Mouse (Mus musculus): Measurements from ENCODE around the gene Ptcd1. TPM values are rescaled to one million over a fixed set of nuclear protein-coding genes. Genes with fewer than 3 reads are reported as not detected.
"Not testable (repeated sequence)": the region's sequence is repeated elsewhere in the genome, so short reads cannot be mapped to it uniquely, and the experiment has no call there.

Gene Ptcd1
- 4.2 and 13.7 TPM in 2 replicates for total RNA-seq (2015; ENCODE audit: low replicate concordance)
- 8.1 and 8.5 TPM in 2 replicates for total RNA-seq (2017; ENCODE audit: low replicate concordance)

- peak; percentile 90 for ATAC-seq (replicated peaks; ENCODE audit: low FRiP score, poor library complexity, severe bottlenecking)
Observed at GRCm38 (mm10) chr5:145166536-145167305, at the start of gene Ptcd1, which contains the start of gene Cpsf4. Gene Ptcd1 (minus strand): TSS chr5:145167108. Gene Cpsf4 (plus strand): TSS chr5:145167213.

DNA sequence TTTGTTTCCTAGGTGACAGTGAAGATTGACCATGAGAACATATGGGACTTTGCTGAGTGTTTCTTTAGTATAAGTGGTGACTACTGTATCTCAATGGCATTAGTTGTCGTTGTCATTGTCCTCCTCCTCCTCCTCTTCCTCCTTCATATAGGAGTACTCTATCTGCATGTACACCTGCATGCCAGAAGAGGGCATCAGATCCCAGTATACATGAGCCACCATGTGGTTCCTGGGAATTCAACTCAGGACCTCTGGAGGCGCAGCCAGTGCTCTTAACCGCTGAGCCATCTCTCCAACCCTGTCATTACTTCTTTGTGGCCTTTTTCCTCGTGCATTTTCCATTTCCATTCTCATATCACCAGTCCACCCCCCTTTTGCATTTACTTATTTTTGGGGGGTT, 47.8 kb upstream of the Ptcd1 start:
- no peak for ATAC-seq (replicated peaks; ENCODE audit: low FRiP score, poor library complexity, severe bottlenecking)

DNA sequence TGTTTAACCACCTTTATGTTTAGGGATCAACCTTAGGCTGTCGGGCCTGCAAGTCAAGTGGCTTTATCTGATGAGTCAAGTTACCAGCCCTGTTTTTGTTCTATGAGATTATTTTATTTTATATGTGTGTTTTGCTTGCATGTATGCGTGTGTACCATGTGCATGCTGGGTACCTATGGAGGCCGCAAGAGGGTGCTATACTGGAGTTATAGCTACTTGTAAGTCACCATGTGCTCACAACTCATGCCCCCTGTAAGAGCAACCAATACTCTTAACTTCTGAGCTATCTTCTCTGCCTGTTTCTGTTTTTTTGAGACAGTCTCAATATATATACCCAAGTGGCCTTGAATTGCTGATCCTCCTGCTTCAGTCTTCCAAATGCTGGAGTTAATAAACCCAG, 46.6 kb upstream of the Ptcd1 start:
- ATAC-seq (replicated peaks; ENCODE audit: low FRiP score, poor library complexity, severe bottlenecking): no peak

- no peak for ATAC-seq (replicated peaks; ENCODE audit: low FRiP score, poor library complexity, severe bottlenecking)
Observed at GRCm38 (mm10) chr5:145212216-145212615, 45.3 kb upstream of the Ptcd1 start.

DNA sequence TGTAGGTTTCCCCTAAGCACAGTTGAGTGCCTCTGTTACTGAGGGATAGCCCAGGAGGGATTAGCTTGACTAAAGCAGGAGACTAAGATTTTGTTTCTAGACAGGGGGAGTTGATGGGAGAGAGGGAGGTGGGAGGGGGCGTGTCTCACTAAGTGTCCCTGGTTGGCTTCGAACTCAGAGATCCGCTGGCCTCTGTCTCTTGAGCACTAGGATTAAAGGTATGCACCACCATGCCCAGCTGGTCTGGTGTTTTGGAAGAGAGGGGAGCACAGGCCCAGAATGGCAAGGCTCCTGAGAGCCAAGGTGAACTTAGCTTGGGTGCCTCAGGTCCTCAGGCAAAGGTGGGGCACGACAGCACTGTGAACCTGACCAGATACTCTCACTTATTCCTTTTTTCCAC, 44.4 kb upstream of the Ptcd1 start:
- no peak for ATAC-seq (replicated peaks; ENCODE audit: low FRiP score, poor library complexity, severe bottlenecking)

GRCm38 (mm10) chr5:145208391-145208790, 41.5 kb upstream of the Ptcd1 start:
- ATAC-seq (replicated peaks; ENCODE audit: low FRiP score, poor library complexity, severe bottlenecking): not testable (repeated sequence)

DNA sequence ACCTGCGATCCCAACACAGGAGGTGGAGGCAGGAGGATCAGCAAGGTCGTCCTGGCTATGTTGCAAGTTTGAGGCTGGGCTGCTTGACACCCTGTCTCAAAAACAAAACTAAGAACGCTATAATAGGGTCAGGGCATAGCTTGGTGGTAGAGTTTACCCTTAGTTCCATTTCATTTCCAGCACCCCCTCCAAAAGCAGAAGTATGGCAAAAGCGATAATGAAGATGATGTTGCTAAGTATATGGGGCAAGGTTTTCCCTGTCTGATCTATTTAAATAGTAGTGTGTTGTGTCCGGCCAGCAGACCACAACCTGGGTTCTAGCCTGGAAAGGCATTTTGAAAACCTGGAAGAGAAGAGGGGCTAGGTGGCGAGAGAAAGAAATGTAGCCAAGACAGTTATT, 41.0 kb upstream of the Ptcd1 start:
- ATAC-seq (replicated peaks; ENCODE audit: low FRiP score, poor library complexity, severe bottlenecking): no peak

GRCm38 (mm10) chr5:145207385-145207784, 40.5 kb upstream of the Ptcd1 start:
- no peak for ATAC-seq (replicated peaks; ENCODE audit: low FRiP score, poor library complexity, severe bottlenecking)

DNA sequence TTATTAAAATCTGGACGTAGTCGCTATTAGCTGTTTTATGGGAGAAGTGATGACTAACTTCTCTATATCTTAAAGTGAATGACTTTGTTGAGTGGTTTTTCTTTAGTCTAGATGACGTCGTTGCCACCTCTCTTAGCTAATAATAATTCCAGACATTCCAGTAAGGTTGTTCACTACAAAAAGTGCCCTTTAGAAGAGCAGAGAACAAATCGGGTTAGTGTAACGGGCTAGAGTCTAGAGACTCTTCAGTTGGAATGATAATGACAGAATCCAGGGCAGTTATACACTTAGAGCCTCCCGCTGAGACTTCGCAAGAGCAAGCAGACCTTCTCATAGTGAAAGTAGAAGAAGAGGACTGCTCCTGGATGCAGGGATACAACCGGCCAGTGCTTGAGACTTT, 38.1 kb upstream of the Ptcd1 start:
- 0 out of 2 replicates have a peak, but pooled peaks have one; percentile 5 for ATAC-seq (replicated peaks; ENCODE audit: low FRiP score, poor library complexity, severe bottlenecking)

DNA sequence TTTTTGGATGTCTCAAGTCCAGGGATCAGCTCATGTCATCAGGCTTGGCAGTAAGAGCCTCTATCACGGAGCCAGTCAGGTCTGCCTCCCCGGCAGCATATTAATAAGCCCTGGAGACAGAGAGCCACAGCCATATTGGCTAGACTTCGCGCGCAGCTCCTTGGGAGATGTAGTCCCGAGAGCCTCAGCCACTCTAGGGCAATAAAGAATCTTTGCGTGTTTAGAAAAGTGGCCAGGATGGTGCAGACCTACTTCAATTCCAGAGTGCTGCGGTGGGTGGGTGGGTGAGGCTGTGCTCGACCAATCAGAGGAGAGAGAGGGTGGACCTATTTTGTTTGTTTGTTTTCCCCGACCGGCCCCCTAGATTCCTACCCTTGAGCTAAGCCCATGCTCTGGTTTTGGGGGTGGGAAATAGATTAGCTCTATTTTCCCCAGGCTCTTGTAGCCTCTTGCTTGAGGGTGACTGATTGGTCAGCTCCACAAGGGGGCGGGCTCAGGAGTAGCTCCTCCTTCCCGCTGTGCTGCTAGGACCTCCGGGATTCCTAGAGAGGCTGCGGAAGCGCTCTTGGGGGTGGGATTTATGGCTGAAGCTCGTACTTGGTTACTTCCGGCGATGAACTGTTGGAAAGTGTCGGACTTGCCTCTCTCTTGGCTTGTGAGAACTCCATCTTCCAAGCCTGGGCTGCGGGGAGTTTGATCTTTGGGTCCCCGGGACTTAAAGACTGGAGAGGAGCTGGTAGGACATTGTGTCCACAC, 37.2 kb upstream of the Ptcd1 start, which contains the start of gene Zkscan5:
Zkscan5 (plus strand) TSS at position 627 of the 756 bp plus-strand sequence.
- peak; percentile 87 for ATAC-seq (replicated peaks; ENCODE audit: low FRiP score, poor library complexity, severe bottlenecking)

DNA sequence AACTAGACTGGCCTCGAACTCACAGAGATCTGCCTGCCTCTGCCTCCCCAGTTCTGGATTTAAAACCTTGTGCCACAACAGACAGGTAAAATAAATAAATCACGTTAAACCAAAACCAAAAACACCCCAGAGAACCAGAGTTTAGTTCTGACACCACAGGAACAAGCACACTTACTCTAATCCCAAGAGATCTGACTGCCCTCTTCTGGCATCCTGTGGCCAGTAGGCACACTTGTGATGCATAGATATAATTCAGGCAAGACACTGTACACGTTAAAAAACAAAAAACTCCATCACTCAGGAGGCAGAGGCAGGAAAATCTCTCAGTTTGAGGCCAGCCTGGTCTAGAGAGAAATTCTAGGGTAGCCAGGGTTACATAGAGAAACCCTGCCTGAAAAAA, 35.5 kb upstream of the Ptcd1 start:
- ATAC-seq (replicated peaks; ENCODE audit: low FRiP score, poor library complexity, severe bottlenecking): no peak

DNA sequence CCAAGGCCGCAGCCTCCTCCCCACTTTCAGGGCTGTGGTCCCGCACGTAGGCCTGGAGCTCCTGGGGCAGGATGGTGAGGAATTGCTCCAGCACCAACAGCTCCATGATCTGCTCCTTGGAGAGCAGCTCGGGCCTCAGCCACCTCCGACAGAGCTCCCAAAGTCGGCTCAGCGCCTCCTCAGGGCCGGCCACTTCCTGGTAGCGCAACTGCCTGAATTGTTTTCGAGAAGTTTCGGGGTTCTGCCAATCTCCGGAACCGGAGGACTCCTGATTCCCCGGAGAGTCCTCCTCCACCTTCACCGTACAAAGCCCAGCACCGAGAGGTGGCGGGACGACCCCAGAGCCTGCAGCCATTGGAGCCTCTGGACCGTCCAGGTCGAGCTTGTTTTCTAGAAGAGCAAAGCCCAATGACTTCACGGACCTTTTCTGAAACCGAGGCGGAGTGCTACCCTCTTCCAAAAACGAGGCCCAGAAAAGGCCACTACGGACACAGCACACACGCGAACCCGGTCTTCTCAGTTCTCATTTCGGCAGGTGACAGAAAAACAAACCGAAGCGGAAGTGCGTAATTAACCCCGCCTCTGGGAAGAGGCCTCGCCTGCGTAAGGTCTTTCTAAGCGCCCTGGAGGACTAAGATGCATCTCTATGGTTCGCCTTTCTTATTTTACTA, 34.5 kb upstream of the Ptcd1 start, which contains the start of gene Zkscan14:
Zkscan14 (minus strand) TSS at position 548 of the 671 bp plus-strand sequence.
- peak; percentile 75 for ATAC-seq (replicated peaks; ENCODE audit: low FRiP score, poor library complexity, severe bottlenecking)

DNA sequence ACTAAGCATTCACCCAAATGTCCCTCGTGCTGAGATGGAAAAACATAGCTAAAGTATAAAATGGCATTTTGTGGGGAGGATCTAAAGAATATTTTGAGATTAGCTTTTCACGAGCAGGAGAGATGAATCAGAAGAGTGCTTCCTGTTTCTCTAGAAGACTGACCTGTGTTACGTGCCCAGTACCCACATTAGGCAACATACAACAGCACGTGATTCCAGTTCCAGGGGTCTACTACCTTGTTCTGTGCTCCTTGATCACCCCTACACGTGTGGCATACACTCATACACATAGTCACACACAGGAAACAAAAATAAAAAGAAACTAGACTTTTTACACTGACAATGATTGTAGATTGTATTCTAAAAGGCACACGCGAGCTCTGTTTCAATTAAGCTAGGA, 33.5 kb upstream of the Ptcd1 start:
- no peak for ATAC-seq (replicated peaks; ENCODE audit: low FRiP score, poor library complexity, severe bottlenecking)

DNA sequence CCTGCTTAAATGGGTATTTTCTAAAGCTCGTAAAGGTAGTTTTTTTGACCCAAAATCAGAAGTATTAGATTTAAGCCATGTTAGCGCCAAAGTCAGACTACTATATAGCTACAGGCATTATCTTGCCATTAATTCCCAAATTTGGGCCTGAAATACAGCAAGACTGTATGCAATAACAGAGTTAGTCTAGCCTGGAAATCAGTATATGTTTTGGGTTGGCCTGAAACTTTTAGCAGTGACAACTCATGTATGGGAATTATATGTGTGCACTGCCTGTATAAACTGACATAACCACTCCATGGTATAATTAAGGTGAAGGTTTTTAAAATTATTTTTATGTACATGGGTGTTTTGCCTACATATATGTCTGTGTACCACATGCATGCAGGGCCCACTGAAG, 25.1 kb upstream of the Ptcd1 start, which contains the start of gene Atp5j2:
Atp5j2 (minus strand) TSS at position 101 of the 400 bp plus-strand sequence.
- ATAC-seq (replicated peaks; ENCODE audit: low FRiP score, poor library complexity, severe bottlenecking): no peak

DNA sequence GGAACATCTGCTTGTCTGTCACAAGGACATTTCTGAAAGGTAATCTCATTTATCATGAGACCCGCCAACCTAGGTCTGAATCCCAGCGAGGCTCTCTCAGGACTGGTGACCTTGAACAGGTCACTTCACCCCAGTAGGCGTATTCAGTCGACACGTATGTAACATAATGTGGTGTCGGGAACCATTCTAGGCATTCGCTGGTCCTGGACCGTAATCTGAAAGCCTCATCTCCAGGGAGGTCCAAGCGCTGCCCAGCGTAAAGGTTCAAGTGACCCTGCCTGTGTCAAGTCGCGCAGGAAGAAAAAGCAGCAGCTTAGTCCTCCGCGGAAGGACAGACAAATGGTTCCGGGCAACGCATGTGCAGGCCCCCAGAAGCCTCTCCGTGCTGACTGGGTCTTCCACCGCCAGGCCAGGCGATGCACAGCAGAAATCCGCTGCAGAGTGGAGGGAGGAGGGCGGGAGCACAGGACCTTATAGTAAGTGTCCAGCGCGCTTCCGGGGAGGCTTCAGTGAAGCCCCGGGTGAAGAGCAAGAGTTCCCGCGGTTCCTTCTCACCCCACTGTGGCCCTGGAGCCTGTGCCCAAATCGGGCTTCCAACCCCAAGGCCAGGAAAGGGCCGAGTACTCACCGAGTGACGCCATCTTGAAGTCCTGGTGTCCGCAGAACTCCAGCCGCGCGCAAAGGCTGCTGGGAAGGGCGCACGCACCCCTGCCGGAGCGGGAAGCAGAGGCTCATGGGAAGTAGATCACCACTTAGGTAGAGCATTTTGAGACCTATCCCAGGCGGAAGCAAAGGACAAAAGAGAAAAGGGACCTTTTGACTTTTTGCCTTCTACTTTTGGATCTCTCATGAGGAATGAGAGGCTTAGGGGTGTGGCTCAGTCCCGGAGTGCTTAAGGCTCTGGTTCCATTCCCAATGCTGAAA, 24.2 kb upstream of the Ptcd1 start:
- peak; percentile 95 for ATAC-seq (replicated peaks; ENCODE audit: low FRiP score, poor library complexity, severe bottlenecking)

DNA sequence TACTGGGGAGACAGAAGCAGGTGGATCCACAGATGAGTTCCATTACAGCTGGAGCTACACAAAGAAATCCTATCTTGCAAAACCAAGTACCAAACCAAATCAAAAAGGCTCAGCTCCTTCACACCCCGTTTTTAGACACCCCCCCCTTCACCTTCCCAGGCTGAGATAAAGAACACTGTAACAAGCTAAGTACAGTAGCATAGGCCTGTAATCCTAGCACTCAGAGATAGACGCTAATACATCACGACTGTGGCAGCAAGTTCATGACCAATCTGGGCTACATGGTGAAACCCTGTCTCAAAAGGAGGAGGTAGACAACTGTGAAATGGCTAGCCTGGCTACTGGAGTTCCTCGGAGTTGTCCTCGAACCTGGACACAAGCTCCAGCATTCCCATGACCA, 23.5 kb upstream of the Ptcd1 start:
- ATAC-seq (replicated peaks; ENCODE audit: low FRiP score, poor library complexity, severe bottlenecking): no peak

DNA sequence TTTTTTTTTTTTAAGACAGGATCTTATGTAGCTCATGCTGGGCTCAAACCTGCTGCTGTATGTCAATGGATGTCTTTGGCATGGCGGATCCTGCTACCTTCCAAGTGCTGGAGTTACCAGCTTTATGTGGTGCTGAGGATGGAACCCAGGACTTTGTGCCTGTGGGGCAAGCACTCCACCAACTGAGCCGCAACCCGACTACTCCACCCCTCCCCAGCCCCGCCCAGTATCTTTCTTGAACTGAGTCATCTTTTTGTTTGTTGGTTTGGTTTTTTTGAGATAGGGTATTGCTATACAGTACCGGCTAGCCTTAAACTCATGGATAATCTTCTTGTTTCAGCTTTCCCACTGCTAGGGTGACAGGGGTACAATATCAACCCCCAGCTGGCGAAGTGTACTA, 22.5 kb upstream of the Ptcd1 start:
- 0 out of 2 replicates have a peak, but pooled peaks have one; percentile 32 for ATAC-seq (replicated peaks; ENCODE audit: low FRiP score, poor library complexity, severe bottlenecking)

DNA sequence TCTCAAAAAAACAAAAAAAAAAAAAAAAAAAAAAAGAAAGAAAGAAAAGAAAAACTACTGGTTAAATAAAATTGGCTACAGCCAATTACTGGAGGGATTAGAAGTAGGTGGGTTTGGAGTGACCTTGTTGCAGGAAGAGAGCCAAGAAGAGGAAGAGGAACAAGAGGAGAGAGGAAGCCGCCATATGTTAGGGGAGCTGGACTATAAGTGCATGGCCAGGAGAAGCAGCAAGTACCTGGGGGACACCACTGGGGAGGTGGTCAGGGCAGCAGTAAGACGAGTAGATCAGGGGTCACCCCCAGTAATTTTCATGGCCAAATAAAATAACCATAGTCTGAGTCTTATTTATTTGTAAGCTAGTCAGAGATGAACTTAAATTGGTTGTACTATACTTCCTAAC, 18.3 kb upstream of the Ptcd1 start:
- no peak for ATAC-seq (replicated peaks; ENCODE audit: low FRiP score, poor library complexity, severe bottlenecking)

- ATAC-seq (replicated peaks; ENCODE audit: low FRiP score, poor library complexity, severe bottlenecking): no peak
Observed at GRCm38 (mm10) chr5:145178461-145178980, 11.6 kb upstream of the Ptcd1 start.

Measured in erythroid progenitor cell, adult 5-6 weeks (primary cell).